Mouse (Mus musculus): ENCODE results near the gene Adamts9. TPM values are rescaled to one million over a fixed set of nuclear protein-coding genes. Genes with fewer than 3 reads are reported as not detected.
A peak's percentile ranks its signal among the peaks of the same experiment; 100 is the strongest.

Gene Adamts9
- polyA plus RNA-seq, 1 experiment from 2014 or later = 1.9 TPM

DNA sequence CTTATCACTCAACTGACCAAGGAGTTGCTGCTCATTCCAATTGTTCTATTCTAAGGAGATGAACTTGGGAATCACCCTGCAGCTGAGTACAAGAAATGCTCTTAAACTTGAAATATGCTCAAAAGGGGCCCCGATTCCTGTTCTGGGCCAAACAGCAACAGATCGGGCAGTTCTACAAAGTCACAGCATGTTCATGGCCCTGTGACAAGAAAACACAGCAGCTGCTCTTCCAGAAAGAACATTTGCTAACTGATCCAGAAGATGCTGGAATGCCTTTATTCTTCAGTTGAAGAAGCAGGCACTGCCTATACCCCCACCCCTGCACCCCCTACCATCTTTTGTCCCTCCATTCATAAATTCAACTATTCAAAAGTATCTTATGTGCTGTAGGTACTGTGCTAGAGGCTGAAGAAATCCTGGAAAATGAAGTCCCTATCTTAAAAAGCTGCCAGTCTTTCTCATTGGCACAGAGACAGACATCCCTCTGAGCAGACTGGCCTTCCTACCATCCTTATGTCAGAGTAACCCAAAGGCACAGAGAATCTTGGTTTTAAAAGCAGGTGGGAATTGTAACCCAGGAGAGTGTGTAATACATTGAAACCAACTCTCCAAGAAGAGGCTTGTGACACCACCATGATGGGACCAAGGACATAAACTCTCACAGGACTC lies 130.5 kb downstream of the Adamts9 start:
- peaks cover 39% of the 10 kb centered on the region for H3K4me1 ChIP-seq
- DNase-seq (ENCODE audit: low spot score) = no peak
- no peaks in the 10 kb centered on the region for H3K9me3 ChIP-seq (replicated peaks)
- no peaks in the 10 kb centered on the region for H3K36me3 ChIP-seq
- H3K27me3 ChIP-seq (ENCODE audit: low read depth, poor library complexity, severe bottlenecking) = peaks cover 25% of the 10 kb centered on the region
- H3K27ac ChIP-seq (replicated peaks) = no peak overlapping the region
- 74% methylated on average over 2 of the region's 2 CpGs for WGBS
- H3K4me3 ChIP-seq = no peak overlapping the region

DNA sequence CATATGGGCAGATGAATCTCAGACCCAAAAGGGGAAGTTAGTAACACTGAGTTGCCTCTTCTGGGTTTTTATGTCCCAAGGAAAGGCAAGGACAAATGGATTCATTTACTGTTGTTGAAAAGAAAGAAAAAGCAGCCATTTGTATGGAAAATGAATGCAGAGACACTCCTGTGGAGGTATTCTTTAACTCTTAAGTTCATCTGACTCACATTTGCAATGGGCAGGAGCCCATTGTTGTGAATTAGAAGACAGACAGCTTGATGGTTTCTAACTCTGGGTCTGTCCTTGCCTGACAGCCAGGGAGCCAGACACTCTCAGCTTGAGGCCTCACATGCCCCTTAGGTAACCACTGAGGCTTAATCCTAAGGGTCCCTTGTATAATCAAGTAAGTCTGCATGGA lies 131.7 kb downstream of the Adamts9 start:
- DNase-seq (ENCODE audit: low spot score) = no peak
- H3K9me3 ChIP-seq (replicated peaks) = no peaks in the 10 kb centered on the region
- no peak overlapping the region for H3K27ac ChIP-seq (replicated peaks)

GRCm38 (mm10) chr6:92810628-92811027 lies 132.7 kb downstream of the Adamts9 start:
- H3K4me1 ChIP-seq = peaks cover 17% of the 10 kb centered on the region
- peaks cover 13% of the 10 kb centered on the region for H3K27me3 ChIP-seq (ENCODE audit: low read depth, poor library complexity, severe bottlenecking)
- H3K27ac ChIP-seq (replicated peaks) = no peak overlapping the region
- 91% methylated on average over 2 of the region's 2 CpGs for WGBS
- H3K36me3 ChIP-seq = peaks cover 7% of the 10 kb centered on the region; the same call in 1 of the 2 replicates
- DNase-seq (ENCODE audit: low spot score) = no peak
- no peak overlapping the region for H3K4me3 ChIP-seq
- H3K9me3 ChIP-seq (replicated peaks) = no peaks in the 10 kb centered on the region

More for the DNA sequence above, 131.7 kb downstream of the Adamts9 start:
- Histone ChIP-seq H3K4me3 (no peak overlapping the region), H3K4me1 (peaks cover 26% of the 10 kb centered on the region), H3K27me3 (ENCODE audit: low read depth, poor library complexity, severe bottlenecking) (peaks cover 20% of the 10 kb centered on the region), H3K36me3 (0 out of 2 replicates have a peak, but pooled peaks cover 4% of the 10 kb centered on the region)

DNA sequence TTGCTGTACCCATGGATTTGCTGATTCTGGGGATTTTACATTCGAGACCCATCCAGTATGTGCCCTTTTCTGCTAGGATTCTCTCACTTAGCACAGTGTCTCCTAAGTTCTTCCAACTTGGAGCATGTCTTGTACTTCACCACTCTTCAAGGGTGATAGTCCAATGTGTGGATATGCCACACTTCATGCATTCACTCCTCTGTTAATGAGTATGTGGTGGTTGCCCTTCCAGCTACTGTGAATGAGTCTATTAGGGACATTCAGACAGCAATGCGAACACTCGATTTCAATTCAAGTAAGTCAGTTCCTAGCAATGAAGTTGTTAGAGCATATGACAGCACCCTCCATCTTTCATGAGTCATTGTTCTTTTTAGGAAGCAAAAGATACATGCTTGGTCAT lies 133.5 kb downstream of the Adamts9 start:
- 93% methylated on average over 3 of the region's 3 CpGs for WGBS
- Histone ChIP-seq H3K36me3 (peaks cover 7% of the 10 kb centered on the region; the same call in 1 of the 2 replicates), H3K9me3 (replicated peaks) (no peaks in the 10 kb centered on the region), H3K4me1 (peaks cover 14% of the 10 kb centered on the region; the same call in 1 of the 2 replicates), H3K27me3 (ENCODE audit: low read depth, poor library complexity, severe bottlenecking) (peaks cover 5% of the 10 kb centered on the region), H3K4me3 (no peak overlapping the region), H3K27ac (replicated peaks) (no peak overlapping the region)
- DNase-seq (ENCODE audit: low spot score) = no peak

- peaks cover 7% of the 10 kb centered on the region; the same call in 1 of the 2 replicates for H3K36me3 ChIP-seq
- no peaks in the 10 kb centered on the region for H3K27me3 ChIP-seq (ENCODE audit: low read depth, poor library complexity, severe bottlenecking)
- H3K27ac ChIP-seq (replicated peaks) = no peak overlapping the region
- H3K4me3 ChIP-seq = no peak overlapping the region
- WGBS = 82% methylated on average over 3 of the region's 3 CpGs
- H3K9me3 ChIP-seq (replicated peaks) = no peaks in the 10 kb centered on the region
- no peak for DNase-seq (ENCODE audit: low spot score)
- peaks cover 7% of the 10 kb centered on the region for H3K4me1 ChIP-seq
Measured at GRCm38 (mm10) chr6:92804254-92804971, 138.9 kb downstream of the Adamts9 start.

- DNase-seq (ENCODE audit: low spot score) = no peak
- 70% methylated on average over 6 of the region's 6 CpGs for WGBS
Measured at GRCm38 (mm10) chr6:92803213-92803612, 140.1 kb downstream of the Adamts9 start.

DNA sequence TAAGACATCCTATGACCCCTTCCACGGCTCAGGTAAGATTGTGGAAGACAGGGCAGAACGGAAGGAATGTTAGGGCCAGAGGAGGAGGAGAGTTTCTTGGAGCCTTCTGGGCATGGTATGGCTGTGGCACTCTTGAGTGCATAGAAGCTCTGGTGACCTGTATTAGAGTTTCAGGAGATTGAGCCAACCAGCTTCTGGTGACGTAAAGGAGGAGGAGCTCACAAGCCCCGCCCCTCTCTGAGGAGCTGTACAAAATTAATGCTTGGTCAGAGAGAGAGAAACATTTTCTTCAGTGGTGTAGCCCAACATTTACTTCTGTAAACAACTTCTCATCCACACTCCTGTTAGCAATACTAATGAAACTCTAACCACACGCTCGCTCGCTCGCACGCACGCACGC lies 140.9 kb downstream of the Adamts9 start:
- Histone ChIP-seq H3K27me3 (ENCODE audit: low read depth, poor library complexity, severe bottlenecking) (no peaks in the 10 kb centered on the region), H3K4me1 (peaks cover 11% of the 10 kb centered on the region), H3K27ac (replicated peaks) (no peak overlapping the region), H3K9me3 (replicated peaks) (no peaks in the 10 kb centered on the region), H3K36me3 (peaks cover 10% of the 10 kb centered on the region; the same call in 1 of the 2 replicates), H3K4me3 (no peak overlapping the region)
- 94% methylated on average over 11 of the region's 11 CpGs for WGBS
- DNase-seq (ENCODE audit: low spot score) = no peak

More at GRCm38 (mm10) chr6:92803213-92803612, 140.1 kb downstream of the Adamts9 start:
- Histone ChIP-seq H3K4me1 (peaks cover 7% of the 10 kb centered on the region), H3K4me3 (no peak overlapping the region), H3K36me3 (peaks cover 7% of the 10 kb centered on the region; the same call in 1 of the 2 replicates), H3K27me3 (ENCODE audit: low read depth, poor library complexity, severe bottlenecking) (no peaks in the 10 kb centered on the region), H3K9me3 (replicated peaks) (no peaks in the 10 kb centered on the region), H3K27ac (replicated peaks) (no peak overlapping the region)

- DNase-seq (ENCODE audit: low spot score) = no peak
- 77% methylated on average over 2 of the region's 2 CpGs for WGBS
- Histone ChIP-seq H3K27ac (replicated peaks) (no peak overlapping the region), H3K4me1 (peaks cover 11% of the 10 kb centered on the region), H3K4me3 (no peak overlapping the region), H3K9me3 (replicated peaks) (no peaks in the 10 kb centered on the region), H3K27me3 (ENCODE audit: low read depth, poor library complexity, severe bottlenecking) (no peaks in the 10 kb centered on the region), H3K36me3 (peaks cover 8% of the 10 kb centered on the region; the same call in 1 of the 2 replicates)
Measured at GRCm38 (mm10) chr6:92801462-92801861, 141.8 kb downstream of the Adamts9 start.

DNA sequence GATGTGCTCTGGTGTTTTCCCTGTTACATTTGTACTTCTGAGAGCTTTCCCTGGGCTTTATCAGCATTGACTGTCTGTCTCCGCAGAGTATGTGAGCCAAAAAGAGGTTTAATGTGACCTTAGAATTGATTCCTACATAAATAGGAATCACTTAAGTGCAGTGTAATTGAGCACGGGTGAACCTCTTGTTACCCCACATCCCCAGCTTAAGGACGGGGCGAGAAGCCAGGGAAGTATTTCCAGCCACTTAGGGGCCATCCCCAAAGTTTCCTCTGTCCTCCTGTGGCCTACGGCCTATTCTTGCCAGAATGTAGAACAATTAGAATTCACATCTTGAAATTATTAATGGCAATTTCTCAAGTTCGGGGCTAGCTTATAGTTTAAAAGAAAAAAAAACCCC lies 149.5 kb downstream of the Adamts9 start:
- 0 out of 2 replicates have a peak, but pooled peaks cover 14% of the 10 kb centered on the region for H3K27me3 ChIP-seq (ENCODE audit: low read depth, poor library complexity, severe bottlenecking)
- H3K4me1 ChIP-seq = peaks cover 4% of the 10 kb centered on the region; the same call in 1 of the 2 replicates
- peaks cover 14% of the 10 kb centered on the region for H3K36me3 ChIP-seq
- H3K27ac ChIP-seq (replicated peaks) = no peak overlapping the region
- H3K9me3 ChIP-seq (replicated peaks) = no peaks in the 10 kb centered on the region
- no peak overlapping the region for H3K4me3 ChIP-seq
- no peak for DNase-seq (ENCODE audit: low spot score)
- WGBS = 88% methylated on average over 6 of the region's 6 CpGs

DNA sequence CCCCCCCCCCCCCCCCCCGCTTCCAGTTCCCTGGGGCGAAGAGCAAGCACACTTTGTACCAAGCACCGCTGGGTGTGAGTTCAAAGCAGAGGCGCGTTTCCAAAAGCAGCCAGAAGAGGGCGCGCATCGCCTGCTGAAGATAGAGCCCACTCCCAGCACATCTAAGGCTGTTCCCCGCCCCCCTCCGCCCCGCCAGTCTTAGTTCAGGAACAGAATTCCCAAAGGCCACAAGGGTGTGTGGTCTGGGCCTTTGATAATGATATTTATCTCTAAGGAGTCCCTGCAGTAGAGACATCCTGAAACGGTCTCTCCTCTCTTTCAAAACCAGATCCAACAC lies 155.9 kb downstream of the Adamts9 start:
- DNase-seq (ENCODE audit: low spot score) = peak; percentile 92
- Histone ChIP-seq H3K36me3 (no peaks in the 10 kb centered on the region), H3K27me3 (ENCODE audit: low read depth, poor library complexity, severe bottlenecking) (peaks cover 33% of the 10 kb centered on the region), H3K9me3 (replicated peaks) (no peaks in the 10 kb centered on the region), H3K4me1 (peaks cover 20% of the 10 kb centered on the region), H3K4me3 (peak overlapping the region; percentile 48), H3K27ac (replicated peaks) (no peak overlapping the region; the same call in 1 of the 2 replicates)
- under 1% methylated on average over 11 of the region's 12 CpGs for WGBS

DNA sequence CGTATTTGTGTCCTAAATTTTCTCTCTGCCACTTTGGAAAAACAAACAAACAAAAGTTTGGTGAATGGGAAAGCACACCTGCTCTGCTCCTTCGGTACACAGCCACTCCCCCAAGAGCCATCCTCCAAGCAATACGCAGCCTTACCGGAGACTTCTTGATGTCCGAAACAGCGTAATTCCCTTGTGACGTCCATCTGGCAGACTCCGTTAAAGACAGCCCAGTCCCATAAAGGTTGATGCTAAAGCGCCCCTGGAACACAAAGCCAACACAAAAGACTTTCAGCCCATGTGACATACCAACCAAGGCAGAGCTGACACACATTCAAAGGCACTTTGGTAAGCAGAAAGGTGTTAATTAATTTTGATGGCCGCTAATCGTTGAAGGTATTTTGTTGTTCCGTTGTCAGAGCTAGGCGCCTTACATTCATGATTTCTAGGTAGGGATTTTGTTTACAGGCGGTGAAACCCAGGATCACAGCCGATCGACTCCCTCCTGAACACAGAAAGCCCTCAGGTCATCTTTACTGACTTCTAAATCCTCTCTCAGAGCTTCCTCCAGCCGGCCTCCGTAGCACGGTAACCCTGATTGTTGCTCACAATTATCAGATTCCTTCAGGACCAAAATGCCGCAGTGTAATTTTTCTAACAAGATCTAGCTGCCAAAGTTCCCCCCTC lies 156.5 kb downstream of the Adamts9 start:
- H3K27me3 ChIP-seq (ENCODE audit: low read depth, poor library complexity, severe bottlenecking) = peaks cover 33% of the 10 kb centered on the region
- H3K36me3 ChIP-seq = no peaks in the 10 kb centered on the region
- H3K4me3 ChIP-seq = peak overlapping the region; percentile 48
- 2% methylated on average over 20 of the region's 20 CpGs for WGBS
- no peak overlapping the region; the same call in 1 of the 2 replicates for H3K27ac ChIP-seq (replicated peaks)
- DNase-seq (ENCODE audit: low spot score) = no peak
- H3K9me3 ChIP-seq (replicated peaks) = no peaks in the 10 kb centered on the region
- peaks cover 20% of the 10 kb centered on the region for H3K4me1 ChIP-seq

DNA sequence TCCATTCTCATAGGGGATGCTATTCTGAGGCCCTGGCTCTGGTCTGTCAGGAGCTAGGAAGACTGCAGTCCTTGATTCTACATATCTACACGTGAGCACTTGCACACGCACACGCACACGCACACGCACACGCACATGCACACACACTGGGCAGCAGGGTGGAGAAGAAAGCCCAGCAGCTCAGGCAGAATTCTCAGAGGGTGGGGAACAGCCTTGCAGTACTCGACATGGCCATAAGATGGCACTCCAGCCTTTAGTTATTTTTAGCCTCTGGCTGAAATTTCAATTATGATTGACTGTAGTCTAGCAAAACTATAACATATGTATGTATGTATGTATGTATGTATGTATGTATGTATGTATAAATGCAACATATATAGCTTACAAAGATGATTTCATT lies 158.5 kb downstream of the Adamts9 start:
- H3K27me3 ChIP-seq (ENCODE audit: low read depth, poor library complexity, severe bottlenecking) = peaks cover 27% of the 10 kb centered on the region
- peaks cover 21% of the 10 kb centered on the region for H3K4me1 ChIP-seq
- no peaks in the 10 kb centered on the region for H3K36me3 ChIP-seq
- H3K27ac ChIP-seq (replicated peaks) = no peak overlapping the region
- H3K9me3 ChIP-seq (replicated peaks) = no peaks in the 10 kb centered on the region
- peak; percentile 50 for DNase-seq (ENCODE audit: low spot score)
- no peak overlapping the region for H3K4me3 ChIP-seq
- 12% methylated on average over 7 of the region's 7 CpGs for WGBS
